Mouse (Mus musculus) limb, embryonic 11.5 days (tissue): ENCODE data around the gene Zfp108. TPM values are rescaled to one million over a fixed set of nuclear protein-coding genes. Genes with fewer than 3 reads are reported as not detected.

Source experiments
- ATAC-seq: fragments of 200-750 bp; cut with Nextera tagmentation; 2 replicates; pipeline ENCODE4 v1.8.0; 2017; ENCODE audit warnings: low read depth; ENCODE audit not compliant: insufficient number of reproducible peaks, low FRiP score, low TSS enrichment
- DNase-seq: peaks from one replicate; pipeline ENCODE4 v3.0.0-alpha.2; 2015; ENCODE audit warnings: low spot score
- H3K27ac ChIP-seq: fragments of 300-500 bp; sonication (generic); replicated peaks from 2 replicates; pipeline ENCODE4 v1.5.1; 2014; ENCODE audit warnings: low read depth, mild to moderate bottlenecking, low read length
- H3K27me3 ChIP-seq: fragments of 300-500 bp; sonication (generic); 2 replicates; pipeline ENCODE4 v1.6.1; 2014; ENCODE audit warnings: mild to moderate bottlenecking, low read length, mixed read lengths; ENCODE audit not compliant: control insufficient read depth, insufficient read depth
- H3K36me3 ChIP-seq: fragments of 300-500 bp; sonication (generic); 2 replicates; pipeline ENCODE4 v1.6.1; 2014; ENCODE audit warnings: mild to moderate bottlenecking, low read length, moderate library complexity, mixed read lengths; ENCODE audit not compliant: control insufficient read depth, insufficient read depth
- H3K4me1 ChIP-seq: fragments of 300-500 bp; sonication (generic); 2 replicates; pipeline ENCODE4 v1.6.1; 2014; ENCODE audit warnings: low read length, mixed read lengths; ENCODE audit not compliant: control insufficient read depth, insufficient read depth
- H3K4me2 ChIP-seq: fragments of 300-500 bp; sonication (generic); 2 replicates; pipeline ENCODE4 v1.6.1; 2014; ENCODE audit warnings: low read depth, mild to moderate bottlenecking, moderate library complexity; ENCODE audit not compliant: severe bottlenecking
- H3K4me3 ChIP-seq: fragments of 300-500 bp; sonication (generic); 2 replicates; pipeline ENCODE4 v1.5.1; 2014; ENCODE audit warnings: low read depth, low read length
- H3K9ac ChIP-seq: fragments of 300-500 bp; sonication (generic); 2 replicates; pipeline ENCODE4 v1.6.1; 2014; ENCODE audit warnings: mild to moderate bottlenecking, low read length
- H3K9me3 ChIP-seq: fragments of 300-500 bp; sonication (generic); 2 replicates; pipeline ENCODE4 v1.6.1; 2016; ENCODE audit warnings: low read length; ENCODE audit not compliant: control insufficient read depth
- WGBS: fragments of 180-500 bp; shearing (Covaris S2); extraction: QIAGEN DNeasy Blood & Tissue Kit; methylation state at CpG from one replicate; pipeline ENCODE4 v1.1.7; 2014; 5-methylcytosine and 5-hydroxymethylcytosine counted together
- polyA plus RNA-seq: library from polyadenylated mRNA; unstranded; fragments of >200 nt; fragmentation: Nextera tagmentation; extraction: Ambion mirVana; gene quantifications from 2 replicates; pipeline ENCODE4 v1.2.1, GENCODE M21; 2014

Zfp108 gene
- polyA plus RNA-seq, 1 experiment from 2014 or later = 3.1 TPM

- no peak overlapping the region for H3K27ac ChIP-seq
These were observed 36.9 kb downstream of the Zfp108 start for GRCm38 (mm10) chr7:24291387-24292090.

DNA sequence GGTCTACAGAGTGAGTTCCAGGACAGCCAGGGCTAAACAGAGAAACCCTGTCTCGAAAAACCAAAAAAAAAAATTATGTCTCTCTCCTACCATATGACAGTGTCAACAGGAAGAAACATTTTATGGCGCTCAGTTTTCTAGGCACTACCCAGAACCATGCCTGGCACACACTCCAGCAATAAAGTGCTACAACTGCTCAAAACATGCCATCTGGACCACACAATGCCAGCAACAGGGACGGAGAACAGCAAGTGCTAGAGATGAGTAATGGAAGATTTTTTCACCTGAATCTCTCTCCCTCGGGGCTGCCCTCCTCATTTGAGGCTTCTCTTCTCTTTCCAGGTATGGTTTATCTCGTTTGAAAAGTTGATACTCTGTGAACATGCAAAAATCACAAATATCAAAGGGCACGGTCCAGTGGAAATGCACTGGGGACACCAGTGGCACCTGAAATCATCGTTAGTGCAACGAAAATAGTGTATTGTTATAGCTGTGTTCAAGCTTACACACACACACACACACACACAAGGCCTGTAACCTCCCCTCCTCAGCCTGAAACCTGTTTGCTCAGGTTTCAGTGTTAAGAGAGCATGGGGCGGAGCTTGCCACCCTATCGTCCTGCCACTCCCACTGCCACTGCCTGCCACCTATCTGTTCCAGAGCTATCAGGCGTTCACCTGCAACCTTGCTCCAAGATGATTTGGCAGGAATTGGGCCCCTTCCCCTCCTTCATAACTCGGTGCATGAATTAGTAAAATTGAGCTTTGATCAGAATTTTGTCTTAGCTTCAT lies 38.7 kb downstream of the Zfp108 start:
- Histone ChIP-seq H3K36me3 (peaks cover 31% of the 10 kb centered on the region), H3K27ac (no peak overlapping the region)
- WGBS = 88% methylated on average over 12 of the region's 12 CpGs

More at GRCm38 (mm10) chr7:24291387-24292090, 36.9 kb downstream of the Zfp108 start:
- WGBS = 87% methylated on average over 27 of the region's 27 CpGs
- Histone ChIP-seq H3K4me2 (no peak overlapping the region), H3K4me3 (no peak overlapping the region), H3K36me3 (peaks cover 31% of the 10 kb centered on the region), H3K9me3 (peaks cover 2% of the 10 kb centered on the region; the same call in 1 of the 2 replicates), H3K9ac (no peak overlapping the region), H3K27me3 (no peaks in the 10 kb centered on the region), H3K4me1 (no peaks in the 10 kb centered on the region)
- DNase-seq (no peak), ATAC-seq (no peak)

GRCm38 (mm10) chr7:24294763-24295162 lies 40.2 kb downstream of the Zfp108 start:
- Histone ChIP-seq H3K9ac (no peak overlapping the region), H3K9me3 (peaks cover 2% of the 10 kb centered on the region; the same call in 1 of the 2 replicates), H3K27me3 (no peaks in the 10 kb centered on the region), H3K4me2 (no peak overlapping the region), H3K27ac (no peak overlapping the region), H3K36me3 (peaks cover 30% of the 10 kb centered on the region), H3K4me1 (no peaks in the 10 kb centered on the region), H3K4me3 (no peak overlapping the region)
- 97% methylated on average over 4 of the region's 4 CpGs for WGBS
- no peak for DNase-seq
- ATAC-seq = no peak

More for the DNA sequence above, 38.7 kb downstream of the Zfp108 start:
- no peaks in the 10 kb centered on the region for H3K27me3 ChIP-seq
- no peak overlapping the region for H3K4me3 ChIP-seq
- no peak overlapping the region for H3K4me2 ChIP-seq
- H3K9ac ChIP-seq = no peak overlapping the region
- no peaks in the 10 kb centered on the region for H3K4me1 ChIP-seq
- no peak for DNase-seq
- ATAC-seq = no peak
- H3K9me3 ChIP-seq = peaks cover 2% of the 10 kb centered on the region; the same call in 1 of the 2 replicates

DNA sequence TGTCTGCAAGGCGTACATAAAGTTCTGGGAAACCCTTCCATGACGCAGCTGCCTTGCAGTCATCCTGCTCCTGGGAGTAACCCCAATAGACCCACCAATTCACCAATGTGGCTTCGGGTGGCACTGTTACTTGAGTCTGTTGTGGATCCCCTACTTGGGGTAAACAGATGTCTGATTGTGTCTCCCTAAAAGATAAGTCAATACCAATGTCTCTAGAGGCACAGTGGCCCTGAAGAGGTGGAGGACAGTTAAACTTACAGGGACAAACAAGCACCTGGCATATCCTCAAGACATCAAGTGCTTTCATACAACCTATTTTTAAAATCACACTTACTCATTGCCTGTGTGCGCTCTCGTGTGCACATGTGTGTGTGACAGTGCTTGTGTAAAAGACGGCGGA lies 40.8 kb downstream of the Zfp108 start:
- Histone ChIP-seq H3K4me2 (no peak overlapping the region), H3K4me1 (no peaks in the 10 kb centered on the region), H3K4me3 (no peak overlapping the region), H3K9ac (no peak overlapping the region), H3K9me3 (peaks cover 2% of the 10 kb centered on the region; the same call in 1 of the 2 replicates), H3K36me3 (peaks cover 26% of the 10 kb centered on the region), H3K27me3 (no peaks in the 10 kb centered on the region), H3K27ac (no peak overlapping the region)
- ATAC-seq (no peak), DNase-seq (no peak)
- WGBS = 96% methylated on average over 7 of the region's 7 CpGs

GRCm38 (mm10) chr7:24296386-24296785 lies 41.8 kb downstream of the Zfp108 start:
- WGBS = 93% methylated on average over 7 of the region's 7 CpGs

GRCm38 (mm10) chr7:24297361-24298095 lies 42.9 kb downstream of the Zfp108 start:
- H3K9ac ChIP-seq = no peak overlapping the region
- DNase-seq = no peak
- H3K9me3 ChIP-seq = no peaks in the 10 kb centered on the region
- H3K4me1 ChIP-seq = no peaks in the 10 kb centered on the region
- H3K27me3 ChIP-seq = no peaks in the 10 kb centered on the region
- H3K27ac ChIP-seq = no peak overlapping the region
- no peak for ATAC-seq
- WGBS = 92% methylated on average over 15 of the region's 15 CpGs
- H3K36me3 ChIP-seq = peaks cover 7% of the 10 kb centered on the region
- peak overlapping the region; percentile 61; the same call in 1 of the 2 replicates for H3K4me3 ChIP-seq
- H3K4me2 ChIP-seq = no peak overlapping the region; the same call in 1 of the 2 replicates

More at GRCm38 (mm10) chr7:24296386-24296785, 41.8 kb downstream of the Zfp108 start:
- no peaks in the 10 kb centered on the region for H3K27me3 ChIP-seq
- ATAC-seq (no peak), DNase-seq (no peak)
- peaks cover 18% of the 10 kb centered on the region for H3K36me3 ChIP-seq
- no peak overlapping the region for H3K4me3 ChIP-seq
- H3K4me1 ChIP-seq = no peaks in the 10 kb centered on the region
- H3K27ac ChIP-seq = no peak overlapping the region
- no peak overlapping the region for H3K4me2 ChIP-seq
- H3K9ac ChIP-seq = no peak overlapping the region
- H3K9me3 ChIP-seq = peaks cover 2% of the 10 kb centered on the region; the same call in 1 of the 2 replicates

GRCm38 (mm10) chr7:24298635-24298972 lies 44.0 kb downstream of the Zfp108 start:
- peak overlapping the region; percentile 91 for H3K27ac ChIP-seq
- no peak for DNase-seq
- peaks cover 7% of the 10 kb centered on the region; the same call in 1 of the 2 replicates for H3K36me3 ChIP-seq
- H3K9ac ChIP-seq = peak overlapping the region; percentile 80
- H3K4me1 ChIP-seq = no peaks in the 10 kb centered on the region
- H3K9me3 ChIP-seq = peaks cover 3% of the 10 kb centered on the region; the same call in 1 of the 2 replicates
- H3K4me2 ChIP-seq = peak overlapping the region; percentile 84
- peak; percentile 51 for ATAC-seq
- under 1% methylated on average over 12 of the region's 12 CpGs for WGBS
- no peaks in the 10 kb centered on the region for H3K27me3 ChIP-seq
- H3K4me3 ChIP-seq = peak overlapping the region; percentile 61
